Mouse (Mus musculus) bone marrow macrophage, adult 2 months (primary cell): Measurements from ENCODE around the gene Amigo2.

Experiments used
- CTCF ChIP-seq: IDR thresholded peaks from 2 replicates; pipeline ENCODE4 v1.5.1; 2012; ENCODE audit warnings: low read depth, mild to moderate bottlenecking, low read length, moderate library complexity
- POLR2A ChIP-seq: IDR thresholded peaks from 2 replicates; pipeline ENCODE4 v1.6.1; 2012; ENCODE audit warnings: mild to moderate bottlenecking, low read depth, low read length, borderline replicate concordance

GRCm38 (mm10) chr15:97280131-97280530, 33.0 kb upstream of the Amigo2 start:
- TF ChIP-seq POLR2A = no peak
- no peak for TF ChIP-seq CTCF
